Mouse (Mus musculus) R1 (cell line): ENCODE data around the gene Fibcd1.
A peak's percentile ranks its signal among the peaks of the same experiment; 100 is the strongest.

Experiments used
- DNase-seq: peaks from one replicate; pipeline ENCODE4 v3.0.0-alpha.2; 2018; ENCODE audit warnings: low read depth, low spot score

Fibcd1 gene

GRCm38 (mm10) chr2:31811086-31811958 lies 34.5 kb downstream of the Fibcd1 start:
- no peak for DNase-seq

- no peak for DNase-seq
Observed at GRCm38 (mm10) chr2:31810444-31810843, 35.4 kb downstream of the Fibcd1 start, which contains the start of gene Qrfp. TSS of gene Qrfp (minus strand) at chr2:31810580.

GRCm38 (mm10) chr2:31809358-31809740 lies 36.5 kb downstream of the Fibcd1 start:
- no peak for DNase-seq

GRCm38 (mm10) chr2:31808410-31809357 lies 37.1 kb downstream of the Fibcd1 start:
- DNase-seq, result no peak

GRCm38 (mm10) chr2:31806639-31807382 lies 39.0 kb downstream of the Fibcd1 start:
- no peak for DNase-seq

- no peak for DNase-seq
Observed at GRCm38 (mm10) chr2:31803480-31803879, 42.3 kb downstream of the Fibcd1 start.

- no peak for DNase-seq
Observed at GRCm38 (mm10) chr2:31802811-31803210, 43.0 kb downstream of the Fibcd1 start.

- DNase-seq, result no peak
Observed at GRCm38 (mm10) chr2:31801416-31801815, 44.4 kb downstream of the Fibcd1 start.

- no peak for DNase-seq
Observed at GRCm38 (mm10) chr2:31796943-31797342, 48.9 kb downstream of the Fibcd1 start.

- no peak for DNase-seq
Observed at GRCm38 (mm10) chr2:31792611-31793010, 53.2 kb downstream of the Fibcd1 start.

- DNase-seq, result no peak
Observed at GRCm38 (mm10) chr2:31791260-31791659, 54.5 kb downstream of the Fibcd1 start.

- no peak for DNase-seq
Observed at GRCm38 (mm10) chr2:31790728-31791251, 55.0 kb downstream of the Fibcd1 start.

- no peak for DNase-seq
Observed at GRCm38 (mm10) chr2:31789215-31789614, 56.6 kb downstream of the Fibcd1 start.

GRCm38 (mm10) chr2:31788227-31788626 lies 57.6 kb downstream of the Fibcd1 start:
- no peak for DNase-seq

GRCm38 (mm10) chr2:31787029-31787428 lies 58.8 kb downstream of the Fibcd1 start:
- DNase-seq, result peak; percentile 79

GRCm38 (mm10) chr2:31785074-31785473 lies 60.7 kb downstream of the Fibcd1 start:
- peak; percentile 82 for DNase-seq

- DNase-seq, result no peak
Observed at GRCm38 (mm10) chr2:31782958-31783602, 62.7 kb downstream of the Fibcd1 start.

- DNase-seq, result peak; percentile 96
Observed at GRCm38 (mm10) chr2:31779258-31779657, 66.5 kb downstream of the Fibcd1 start.

GRCm38 (mm10) chr2:31776479-31776878 lies 69.3 kb downstream of the Fibcd1 start:
- DNase-seq, result no peak

GRCm38 (mm10) chr2:31770781-31771441 lies 74.9 kb downstream of the Fibcd1 start:
- no peak for DNase-seq
